Mouse (Mus musculus): Measurements from ENCODE around the gene Fbxl8. TPM values are rescaled to one million over a fixed set of nuclear protein-coding genes. Genes with fewer than 3 reads are reported as not detected.

The Fbxl8 gene
- total and polyA plus RNA-seq, 3 experiments: 5.2 to 10.5 (median 5.9) TPM

DNA sequence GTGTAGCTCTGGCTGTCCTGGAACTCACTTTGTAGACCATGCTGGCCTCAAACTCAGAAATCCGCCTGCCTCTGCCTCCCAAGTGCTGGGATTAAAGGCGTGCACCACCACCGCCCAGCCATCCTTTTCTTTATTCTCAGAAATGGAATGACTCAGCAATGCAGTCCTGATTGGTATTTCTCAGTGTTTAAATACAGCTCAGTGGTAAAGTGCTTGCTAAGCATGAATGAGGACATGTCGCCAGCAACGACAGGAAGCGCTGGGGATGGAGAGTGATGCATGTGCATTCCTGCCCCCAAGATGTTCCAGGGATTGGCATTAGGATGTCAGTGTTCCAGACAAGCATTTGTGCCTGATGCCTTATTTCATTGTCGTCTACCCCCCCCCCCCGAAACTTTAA is 38.9 kb downstream of the Fbxl8 start:
- no peak for DNase-seq (ENCODE audit: extremely low read depth)
- in situ Hi-C loops (cut with MboI; ENCODE audit: low pct_ligation_motif_present, low pct_unique_long_range_greater_than_20kb, low sequenced_read_pairs): no loop called here
- dilution Hi-C loops (cut with MboI; ENCODE audit: extremely low pct_ligation_motif_present, extremely low pct_unique_long_range_greater_than_20kb, low sequenced_read_pairs): no loop called here
- H3K79me2 ChIP-seq (replicated peaks; ENCODE audit: control insufficient read depth, extremely low read depth, insufficient read depth, poor library complexity, severe bottlenecking): peaks cover 17% of the 10 kb centered on the region
- peaks cover 4 to 74% of the 10 kb centered on the region in 2 experiments for H3K4me1 ChIP-seq (ENCODE audit: control insufficient read depth in 1 of 2, insufficient read depth in 2 of 2)
- no peaks in the 10 kb centered on the region for H3K9me3 ChIP-seq (replicated peaks; ENCODE audit: low read length)
- H3K36me3 ChIP-seq (replicated peaks in 1 of 2; ENCODE audit: control insufficient read depth in 1 of 2, insufficient read depth in 1 of 2, low read length in 1 of 2): peaks cover 76 to 95% of the 10 kb centered on the region in 2 experiments
- no peaks in the 10 kb centered on the region for H3K27me3 ChIP-seq (replicated peaks)
- no peak overlapping the region for H3K9ac ChIP-seq (ENCODE audit: insufficient read depth, low read depth)
- no peak overlapping the region for H3K4me2 ChIP-seq (ENCODE audit: insufficient read depth, low read depth, poor library complexity, severe bottlenecking)
- no peak overlapping the region for H3K27ac ChIP-seq (ENCODE audit: insufficient read depth, low read depth)
- TF ChIP-seq MAFK (IDR thresholded peaks at IDR 0.05; ENCODE audit: insufficient replicate concordance, low read length) (peak; percentile 64; the same call in 1 of the 2 replicates), SIN3A (IDR thresholded peaks at IDR 0.05; ENCODE audit: low read length) (no peak)
- H3K4me3 ChIP-seq (replicated peaks in 1 of 3; ENCODE audit: low read depth in 2 of 3, low read length in 2 of 3, poor library complexity in 1 of 3): no peak overlapping the region

DNA sequence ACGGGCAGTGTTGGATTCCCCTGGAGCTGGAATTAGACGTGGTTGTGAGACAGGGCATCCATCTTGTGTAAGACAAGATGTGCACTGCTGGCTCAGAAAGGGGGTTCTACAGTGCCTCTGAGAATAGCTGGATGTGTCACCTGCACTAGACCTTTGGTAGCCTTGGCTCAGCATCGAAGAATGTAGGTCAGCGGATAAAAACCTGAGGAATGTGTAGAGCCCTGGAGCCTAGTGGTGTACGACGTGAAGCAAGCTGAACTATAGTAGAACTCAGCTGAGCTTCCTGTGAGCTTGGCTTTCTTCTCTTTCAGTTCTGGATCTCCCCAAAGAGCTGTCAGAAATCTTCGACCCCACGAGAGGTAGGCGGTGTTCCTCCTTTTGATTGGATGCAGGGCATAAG is 39.4 kb downstream of the Fbxl8 start:
- no peak overlapping the region for H3K9ac ChIP-seq (ENCODE audit: insufficient read depth, low read depth)
- H3K4me2 ChIP-seq (ENCODE audit: insufficient read depth, low read depth, poor library complexity, severe bottlenecking): no peak overlapping the region
- no peak overlapping the region for H3K4me3 ChIP-seq (replicated peaks in 1 of 3; ENCODE audit: low read depth in 2 of 3, low read length in 2 of 3, poor library complexity in 1 of 3)
- in situ Hi-C loops (cut with MboI; ENCODE audit: low pct_ligation_motif_present, low pct_unique_long_range_greater_than_20kb, low sequenced_read_pairs) (no loop called here), dilution Hi-C loops (cut with MboI; ENCODE audit: extremely low pct_ligation_motif_present, extremely low pct_unique_long_range_greater_than_20kb, low sequenced_read_pairs) (no loop called here)
- H3K79me2 ChIP-seq (replicated peaks; ENCODE audit: control insufficient read depth, extremely low read depth, insufficient read depth, poor library complexity, severe bottlenecking): peaks cover 13% of the 10 kb centered on the region
- H3K36me3 ChIP-seq (replicated peaks in 1 of 2; ENCODE audit: control insufficient read depth in 1 of 2, insufficient read depth in 1 of 2, low read length in 1 of 2): peaks cover 81 to 95% of the 10 kb centered on the region in 2 experiments
- DNase-seq (ENCODE audit: extremely low read depth): no peak
- H3K4me1 ChIP-seq (ENCODE audit: control insufficient read depth in 1 of 2, insufficient read depth in 2 of 2): peaks cover 4 to 70% of the 10 kb centered on the region in 2 experiments
- no peaks in the 10 kb centered on the region for H3K27me3 ChIP-seq (replicated peaks)
- no peak overlapping the region for H3K27ac ChIP-seq (ENCODE audit: insufficient read depth, low read depth)
- no peak for TF ChIP-seq UBTF (IDR thresholded peaks at IDR 0.05; ENCODE audit: low read depth, low read length)
- no peaks in the 10 kb centered on the region for H3K9me3 ChIP-seq (replicated peaks; ENCODE audit: low read length)

GRCm38 (mm10) chr8:105304325-105305210 is 40.1 kb downstream of the Fbxl8 start:
- DNase-seq (ENCODE audit: extremely low read depth): no peak
- no peak overlapping the region for H3K4me2 ChIP-seq (ENCODE audit: insufficient read depth, low read depth, poor library complexity, severe bottlenecking)
- H3K9ac ChIP-seq (ENCODE audit: insufficient read depth, low read depth): no peak overlapping the region

More at GRCm38 (mm10) chr8:105304325-105305210, 40.1 kb downstream of the Fbxl8 start:
- H3K79me2 ChIP-seq (replicated peaks; ENCODE audit: control insufficient read depth, extremely low read depth, insufficient read depth, poor library complexity, severe bottlenecking): peaks cover 8% of the 10 kb centered on the region
- peaks cover 88 to 97% of the 10 kb centered on the region in 2 experiments for H3K36me3 ChIP-seq (replicated peaks in 1 of 2; ENCODE audit: control insufficient read depth in 1 of 2, insufficient read depth in 1 of 2, low read length in 1 of 2)
- peak overlapping the region in 1 of 3 experiments; percentile 18 for H3K4me3 ChIP-seq (replicated peaks in 1 of 3; ENCODE audit: low read depth in 2 of 3, low read length in 2 of 3, poor library complexity in 1 of 3)
- peak overlapping the region; percentile 61; the same call in 1 of the 2 replicates for H3K27ac ChIP-seq (ENCODE audit: insufficient read depth, low read depth)
- in situ Hi-C loops (cut with MboI; ENCODE audit: low pct_ligation_motif_present, low pct_unique_long_range_greater_than_20kb, low sequenced_read_pairs): no loop called here
- dilution Hi-C loops (cut with MboI; ENCODE audit: extremely low pct_ligation_motif_present, extremely low pct_unique_long_range_greater_than_20kb, low sequenced_read_pairs): no loop called here
- TF ChIP-seq ZMIZ1 (IDR thresholded peaks at IDR 0.05; ENCODE audit: low read depth, low read length): peak; percentile 89
- TF ChIP-seq USF1 (IDR thresholded peaks at IDR 0.05; ENCODE audit: low read depth, low read length): no peak
- 0 out of 2 replicates have a peak, but pooled peaks have one; percentile 44 for TF ChIP-seq POLR2AphosphoS2 (IDR thresholded peaks at IDR 0.05; ENCODE audit: low read depth, low read length)
- H3K27me3 ChIP-seq (replicated peaks): no peaks in the 10 kb centered on the region
- peaks cover 4 to 63% of the 10 kb centered on the region in 2 experiments for H3K4me1 ChIP-seq (ENCODE audit: control insufficient read depth in 1 of 2, insufficient read depth in 2 of 2)
- H3K9me3 ChIP-seq (replicated peaks; ENCODE audit: low read length): no peaks in the 10 kb centered on the region

Measured in CH12.LX (cell line).